Mouse (Mus musculus) CD4-positive helper T cell, adult 2 months (primary cell): ENCODE measurements around the gene Psg26.
"Not testable (repeated sequence)": the region's sequence is repeated elsewhere in the genome, so short reads cannot be mapped to it uniquely, and the experiment has no call there.

Experiments used
- DNase-seq: peaks from one replicate; pipeline ENCODE4 v3.0.0-alpha.2; 2012; ENCODE audit warnings: low read depth, missing footprints, low spot score

Psg26 gene

GRCm38 (mm10) chr7:18484077-18484476 is at the start of gene Psg26:
Psg26 (minus strand) TSS chr7:18484177.
- DNase-seq = no peak

- DNase-seq = no peak
Measured at GRCm38 (mm10) chr7:18533420-18533819, 49.4 kb upstream of the Psg26 start.

- DNase-seq = no peak
Measured at GRCm38 (mm10) chr7:18532169-18532568, 48.2 kb upstream of the Psg26 start, which contains the start of gene Psg25. Psg25 (minus strand) TSS chr7:18532269.

- no peak for DNase-seq
Measured at GRCm38 (mm10) chr7:18524668-18525067, 40.7 kb upstream of the Psg26 start.

- DNase-seq = not testable (repeated sequence)
Measured at GRCm38 (mm10) chr7:18512848-18513247, 28.9 kb upstream of the Psg26 start.

- not testable (repeated sequence) for DNase-seq
Measured at GRCm38 (mm10) chr7:18512417-18512816, 28.4 kb upstream of the Psg26 start.

- DNase-seq = no peak
Measured at GRCm38 (mm10) chr7:18511479-18511878, 27.5 kb upstream of the Psg26 start.

GRCm38 (mm10) chr7:18431941-18432340 is 52.0 kb downstream of the Psg26 start, which contains the start of gene Psg28:
Psg28 (minus strand) TSS chr7:18432041.
- DNase-seq = not testable (repeated sequence)
